Mouse (Mus musculus): Measurements from ENCODE around the gene Cubn.

- TF ChIP-seq TCF12 (IDR thresholded peaks at IDR 0.05; ENCODE audit: low read depth, low read length) = no peak
- 0 out of 2 replicates have a peak, but pooled peaks have one; percentile 8 for TF ChIP-seq TAL1 (IDR thresholded peaks at IDR 0.05; ENCODE audit: low read length)
- TF ChIP-seq CTCF (IDR thresholded peaks at IDR 0.05 in 2 of 3, conservative IDR thresholded peaks at IDR 0.05 in 1 of 3; ENCODE audit: control insufficient read depth in 1 of 3, insufficient read depth in 1 of 3, low read depth in 2 of 3, low read length in 3 of 3, poor library complexity in 1 of 3, severe bottlenecking in 1 of 3) = no peak
- TF ChIP-seq TBP (IDR thresholded peaks at IDR 0.05; ENCODE audit: low read depth, low read length) = no peak
- TF ChIP-seq GATA1 (IDR thresholded peaks at IDR 0.05; ENCODE audit: low read depth, low read length) = no peak
- TF ChIP-seq HCFC1 (IDR thresholded peaks at IDR 0.05; ENCODE audit: low read depth, low read length) = no peak
- no peak for TF ChIP-seq GABPA (IDR thresholded peaks at IDR 0.05; ENCODE audit: low read depth, low read length)
Observed at GRCm38 (mm10) chr2:13410660-13411059, 81.0 kb downstream of the Cubn start.
